Mouse (Mus musculus) intestine, embryonic 14.5 days (tissue): Measurements from ENCODE around the gene F5. TPM values are rescaled to one million over a fixed set of nuclear protein-coding genes. Genes with fewer than 3 reads are reported as not detected.
A peak's percentile ranks its signal among the peaks of the same experiment; 100 is the strongest.

Experiments used
- ATAC-seq: fragments of 200-750 bp; cut with Nextera tagmentation; replicated peaks from 2 replicates; pipeline ENCODE4 v1.8.0; 2017; ENCODE audit warnings: low read depth, moderate number of reproducible peaks, moderate TSS enrichment, moderate library complexity; ENCODE audit not compliant: low FRiP score, low TSS enrichment
- DNase-seq: peaks from one replicate; pipeline ENCODE4 v3.0.0-alpha.2; 2018; ENCODE audit warnings: low spot score
- H3K27ac ChIP-seq: fragments of 300-500 bp; sonication (generic); 2 replicates; pipeline ENCODE4 v1.5.1; 2014; ENCODE audit warnings: low read depth, mild to moderate bottlenecking, control low read depth
- H3K27me3 ChIP-seq: fragments of 300-500 bp; sonication (generic); replicated peaks from 2 replicates; pipeline ENCODE4 v1.6.1; 2014; ENCODE audit warnings: low read length, control low read depth; ENCODE audit not compliant: control insufficient read depth, insufficient read depth
- H3K36me3 ChIP-seq: fragments of 300-500 bp; sonication (generic); 2 replicates; pipeline ENCODE4 v1.6.1; 2014; ENCODE audit warnings: low read length, control low read depth; ENCODE audit not compliant: control insufficient read depth, insufficient read depth
- H3K4me1 ChIP-seq: fragments of 300-500 bp; sonication (generic); replicated peaks from 2 replicates; pipeline ENCODE4 v1.6.1; 2014; ENCODE audit warnings: low read length, control low read depth, mixed read lengths; ENCODE audit not compliant: control insufficient read depth, insufficient read depth
- H3K4me2 ChIP-seq: fragments of 300-500 bp; sonication (generic); 2 replicates; pipeline ENCODE4 v1.6.1; 2014; ENCODE audit warnings: low read length
- H3K4me3 ChIP-seq: fragments of 300-500 bp; sonication (generic); 2 replicates; pipeline ENCODE4 v1.5.1; 2014; ENCODE audit warnings: low read depth, low read length, control low read depth, mixed read lengths
- H3K9ac ChIP-seq: fragments of 300-500 bp; sonication (generic); 2 replicates; pipeline ENCODE4 v1.6.1; 2014; ENCODE audit warnings: mild to moderate bottlenecking, low read length
- H3K9me3 ChIP-seq: fragments of 300-500 bp; sonication (generic); 2 replicates; pipeline ENCODE4 v1.6.1; 2016; ENCODE audit warnings: low read length, control low read depth; ENCODE audit not compliant: control insufficient read depth
- WGBS: fragments of 180-500 bp; shearing (Covaris S2); extraction: QIAGEN DNeasy Blood & Tissue Kit; methylation state at CpG from one replicate; pipeline ENCODE4 v1.1.7; 2014; 5-methylcytosine and 5-hydroxymethylcytosine counted together
- polyA plus RNA-seq: library from polyadenylated mRNA; unstranded; fragments of >200 nt; fragmentation: Nextera tagmentation; extraction: Ambion mirVana; gene quantifications from 2 replicates; pipeline ENCODE4 v1.2.1, GENCODE M21; 2014

F5 gene
- polyA plus RNA-seq, 1 experiment from 2014 or later, result 0.58 TPM

GRCm38 (mm10) chr1:164120777-164121158 lies 30.9 kb upstream of the F5 start:
- no peak overlapping the region for H3K27ac ChIP-seq
- no peak for DNase-seq
- H3K36me3 ChIP-seq, result no peaks in the 10 kb centered on the region
- H3K4me3 ChIP-seq, result no peak overlapping the region
- H3K4me2 ChIP-seq, result no peak overlapping the region
- H3K9ac ChIP-seq, result no peak overlapping the region
- no peak for ATAC-seq
- no peaks in the 10 kb centered on the region for H3K4me1 ChIP-seq
- 80% methylated on average over 3 of the region's 3 CpGs for WGBS
- H3K9me3 ChIP-seq, result no peaks in the 10 kb centered on the region
- no peaks in the 10 kb centered on the region for H3K27me3 ChIP-seq

- Histone ChIP-seq H3K36me3 (no peaks in the 10 kb centered on the region), H3K9ac (no peak overlapping the region), H3K9me3 (no peaks in the 10 kb centered on the region), H3K4me1 (no peaks in the 10 kb centered on the region), H3K27ac (no peak overlapping the region), H3K27me3 (no peaks in the 10 kb centered on the region), H3K4me2 (no peak overlapping the region), H3K4me3 (no peak overlapping the region)
- DNase-seq (no peak), ATAC-seq (no peak)
- WGBS, result 43% methylated on average over 3 of the region's 3 CpGs
Measured at GRCm38 (mm10) chr1:164123836-164124235, 27.8 kb upstream of the F5 start.

DNA sequence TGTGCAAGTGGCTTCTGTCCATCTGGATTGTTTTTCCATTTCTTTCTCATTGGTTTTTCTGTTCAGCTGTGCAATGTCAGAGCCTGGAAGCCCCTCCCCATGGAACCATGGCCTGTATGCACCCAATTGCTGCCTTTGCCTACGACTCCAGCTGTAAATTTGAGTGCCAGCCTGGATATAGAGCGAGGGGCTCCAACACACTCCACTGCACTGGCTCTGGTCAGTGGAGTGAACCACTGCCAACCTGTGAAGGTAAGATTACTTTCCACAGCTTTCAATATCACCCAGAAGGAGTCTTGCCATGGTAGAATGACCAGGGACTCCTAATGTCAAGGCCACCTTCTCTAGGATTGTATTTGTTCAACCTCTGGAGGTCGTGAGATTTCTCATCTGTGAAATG lies 21.6 kb upstream of the F5 start:
- H3K36me3 ChIP-seq, result no peaks in the 10 kb centered on the region
- H3K27me3 ChIP-seq, result no peaks in the 10 kb centered on the region
- no peak overlapping the region for H3K4me3 ChIP-seq
- 58% methylated on average over 3 of the region's 3 CpGs for WGBS
- no peak overlapping the region for H3K9ac ChIP-seq
- no peak for ATAC-seq
- no peak overlapping the region for H3K27ac ChIP-seq
- DNase-seq, result no peak
- H3K4me1 ChIP-seq, result no peaks in the 10 kb centered on the region
- no peaks in the 10 kb centered on the region for H3K9me3 ChIP-seq
- H3K4me2 ChIP-seq, result no peak overlapping the region

DNA sequence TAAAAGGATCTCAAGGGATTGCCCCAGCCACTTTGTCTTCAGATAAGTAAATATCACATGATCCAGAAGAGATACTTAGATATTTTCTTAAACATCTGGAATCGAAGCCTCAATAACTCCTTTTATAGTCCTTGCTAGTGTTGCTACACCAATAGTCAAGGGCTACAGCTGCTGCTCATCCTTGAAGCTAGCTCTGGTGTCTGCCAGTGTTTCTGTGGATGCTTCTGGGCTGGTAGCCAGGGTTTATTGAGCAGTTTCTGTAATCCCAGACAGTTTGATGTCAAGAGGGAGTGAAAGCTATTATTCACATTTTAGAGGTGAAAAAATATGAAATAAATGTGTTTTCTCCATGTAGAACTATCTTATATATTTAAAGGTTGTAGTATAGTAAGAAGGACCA lies 19.0 kb upstream of the F5 start:
- DNase-seq (no peak), ATAC-seq (no peak)
- no peaks in the 10 kb centered on the region for H3K36me3 ChIP-seq
- H3K4me2 ChIP-seq, result no peak overlapping the region
- no peaks in the 10 kb centered on the region for H3K9me3 ChIP-seq
- no peaks in the 10 kb centered on the region for H3K4me1 ChIP-seq
- 70% methylated on average over 1 of the region's 1 CpGs for WGBS
- H3K27me3 ChIP-seq, result no peaks in the 10 kb centered on the region
- H3K27ac ChIP-seq, result no peak overlapping the region
- no peak overlapping the region for H3K4me3 ChIP-seq
- no peak overlapping the region for H3K9ac ChIP-seq

DNA sequence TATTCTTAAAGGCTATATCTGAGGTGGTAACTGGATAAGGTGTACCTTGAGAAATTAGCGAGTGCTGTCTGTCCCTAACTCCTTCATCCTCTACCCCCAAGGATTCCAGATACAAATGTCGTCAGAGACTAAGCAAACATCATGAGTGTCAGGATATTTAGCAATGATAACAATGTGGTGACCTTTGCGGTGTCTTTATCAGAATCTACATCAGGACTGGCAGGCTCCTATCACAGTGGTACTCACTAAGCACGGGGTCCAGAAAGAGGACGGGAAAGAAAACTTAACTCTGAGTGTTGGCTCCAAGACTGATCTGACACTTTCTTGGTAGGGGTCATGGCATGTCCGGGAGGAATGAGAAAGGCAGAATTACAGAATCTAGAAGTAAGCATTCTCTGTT lies 17.5 kb upstream of the F5 start:
- H3K36me3 ChIP-seq, result no peaks in the 10 kb centered on the region
- H3K4me3 ChIP-seq, result no peak overlapping the region
- no peaks in the 10 kb centered on the region for H3K9me3 ChIP-seq
- no peaks in the 10 kb centered on the region for H3K27me3 ChIP-seq
- 60% methylated on average over 6 of the region's 6 CpGs for WGBS
- no peak overlapping the region for H3K27ac ChIP-seq
- H3K4me1 ChIP-seq, result no peaks in the 10 kb centered on the region
- ATAC-seq, result no peak
- no peak for DNase-seq
- H3K4me2 ChIP-seq, result no peak overlapping the region
- no peak overlapping the region for H3K9ac ChIP-seq

DNA sequence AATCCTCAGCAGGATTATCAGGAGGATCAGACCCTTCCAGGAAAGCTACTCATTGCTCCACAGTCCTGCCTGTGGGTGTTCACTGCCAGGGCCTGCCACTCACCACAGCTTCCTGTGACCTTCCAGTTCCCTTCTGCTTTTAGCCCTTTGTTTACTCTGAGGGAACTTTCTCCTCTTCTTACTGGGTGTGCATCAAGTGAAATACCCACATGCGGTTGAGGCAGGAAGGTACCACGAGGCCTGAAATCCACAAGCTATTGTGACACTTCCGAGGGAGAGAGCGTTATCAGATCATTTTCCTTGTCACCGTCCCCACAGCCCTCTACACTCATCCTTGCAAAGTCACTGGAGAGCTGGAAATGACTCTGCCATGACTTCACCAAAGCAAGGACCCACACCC lies 16.3 kb upstream of the F5 start:
- no peak for ATAC-seq
- H3K9ac ChIP-seq, result no peak overlapping the region
- WGBS, result 51% methylated on average over 5 of the region's 5 CpGs

GRCm38 (mm10) chr1:164135960-164136359 lies 15.7 kb upstream of the F5 start:
- Histone ChIP-seq H3K4me2 (no peak overlapping the region), H3K27me3 (no peaks in the 10 kb centered on the region), H3K9ac (no peak overlapping the region), H3K27ac (no peak overlapping the region), H3K4me1 (no peaks in the 10 kb centered on the region), H3K36me3 (no peaks in the 10 kb centered on the region), H3K9me3 (no peaks in the 10 kb centered on the region), H3K4me3 (no peak overlapping the region)
- no peak for ATAC-seq
- WGBS, result 38% methylated on average over 11 of the region's 11 CpGs
- no peak for DNase-seq

More for the DNA sequence above, 16.3 kb upstream of the F5 start:
- Histone ChIP-seq H3K27me3 (no peaks in the 10 kb centered on the region), H3K4me1 (no peaks in the 10 kb centered on the region), H3K9me3 (no peaks in the 10 kb centered on the region), H3K27ac (no peak overlapping the region), H3K4me2 (no peak overlapping the region), H3K4me3 (no peak overlapping the region), H3K36me3 (no peaks in the 10 kb centered on the region)
- no peak for DNase-seq

DNA sequence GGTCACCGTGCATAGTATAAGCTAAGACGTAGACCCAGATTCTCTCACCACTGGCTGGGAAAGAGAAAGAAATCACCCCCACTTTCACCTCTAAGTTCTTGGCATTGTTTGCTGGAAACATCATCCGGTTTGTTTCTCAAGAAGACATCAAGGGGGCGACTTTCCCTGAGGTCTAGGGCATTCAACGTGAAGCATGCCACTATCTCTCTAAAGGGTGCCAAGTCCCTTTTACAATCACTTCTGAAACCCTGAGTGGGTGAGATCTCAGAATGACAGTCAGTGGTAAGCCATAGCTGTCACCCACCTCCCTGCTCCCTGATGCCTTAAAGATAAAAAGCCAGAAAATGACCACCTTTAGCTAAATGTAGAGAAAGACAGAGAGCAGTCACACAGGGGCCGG lies 15.0 kb upstream of the F5 start:
- Histone ChIP-seq H3K4me2 (no peak overlapping the region), H3K27ac (no peak overlapping the region), H3K36me3 (no peaks in the 10 kb centered on the region), H3K4me1 (no peaks in the 10 kb centered on the region), H3K27me3 (no peaks in the 10 kb centered on the region), H3K4me3 (no peak overlapping the region), H3K9ac (no peak overlapping the region), H3K9me3 (no peaks in the 10 kb centered on the region)
- WGBS, result 67% methylated on average over 6 of the region's 6 CpGs
- no peak for ATAC-seq
- no peak for DNase-seq

- Histone ChIP-seq H3K36me3 (no peaks in the 10 kb centered on the region), H3K9me3 (no peaks in the 10 kb centered on the region), H3K4me1 (no peaks in the 10 kb centered on the region), H3K27ac (no peak overlapping the region), H3K4me2 (no peak overlapping the region), H3K27me3 (no peaks in the 10 kb centered on the region), H3K9ac (no peak overlapping the region), H3K4me3 (no peak overlapping the region)
- ATAC-seq, result peak; percentile 68; the same call in 1 of the 2 replicates
- DNase-seq, result peak; percentile 91
- 13% methylated on average over 5 of the region's 5 CpGs for WGBS
Measured at GRCm38 (mm10) chr1:164138365-164139130, 13.1 kb upstream of the F5 start.
